8 mouse cellular contexts compared by ENCODE assay signal in genomic region chr1:165460360-165460800, GRCm38 (mm10). TPM values are rescaled to one million over a fixed set of nuclear protein-coding genes. Genes with fewer than 3 reads are reported as not detected.
DNase-seq lines count a peak whose midpoint lies in the region; ATAC-seq and TF ChIP-seq lines count a peak whose summit lies in the region.

Dcaf6 (minus strand) TSS chr1:165460475.
Mpc2 (plus strand) TSS chr1:165460637.

- peak; percentile 93 for ATAC-seq in embryonic facial prominence, embryonic 14.5 days (ENCODE audit: low read depth)
- ATAC-seq in limb, embryonic 13.5 days (ENCODE audit: low FRiP score, low read depth): peak; percentile 93
- peak; percentile 97 for ATAC-seq in midbrain, embryonic 16.5 days

- TF ChIP-seq CTCF in heart, adult 2 months (IDR thresholded peaks at IDR 0.05): peak; percentile 20; the same call in 1 of the 2 replicates

- no peaks in the 10 kb centered on the region for H3K27me3 ChIP-seq in embryonic facial prominence, embryonic 14.5 days (replicated peaks; ENCODE audit: control insufficient read depth, insufficient read depth, low read length)
- no peaks in the 10 kb centered on the region for H3K27me3 ChIP-seq in heart, adult 2 months (ENCODE audit: control insufficient read depth, insufficient read depth, low read length)
- no peaks in the 10 kb centered on the region for H3K27me3 ChIP-seq in limb, embryonic 13.5 days
- H3K27me3 ChIP-seq in midbrain, embryonic 16.5 days (ENCODE audit: control insufficient read depth, insufficient read depth, low read depth, low read length): no peaks in the 10 kb centered on the region

- H3K9me3 ChIP-seq in embryonic facial prominence, embryonic 14.5 days (ENCODE audit: control insufficient read depth, low read length): no peaks in the 10 kb centered on the region
- no peaks in the 10 kb centered on the region for H3K9me3 ChIP-seq in limb, embryonic 13.5 days
- no peaks in the 10 kb centered on the region for H3K9me3 ChIP-seq in midbrain, embryonic 16.5 days (replicated peaks; ENCODE audit: control insufficient read depth, low read length, poor library complexity, severe bottlenecking)

- H3K4me1 ChIP-seq in embryonic facial prominence, embryonic 14.5 days (ENCODE audit: control insufficient read depth, insufficient read depth, low read length): peaks cover 11% of the 10 kb centered on the region
- peaks cover 2% of the 10 kb centered on the region; the same call in 1 of the 2 replicates for H3K4me1 ChIP-seq in heart, adult 2 months (ENCODE audit: control insufficient read depth, insufficient read depth, low read length)
- H3K4me1 ChIP-seq in limb, embryonic 13.5 days: peaks cover 18% of the 10 kb centered on the region
- peaks cover 21% of the 10 kb centered on the region for H3K4me1 ChIP-seq in midbrain, embryonic 16.5 days (ENCODE audit: control insufficient read depth, insufficient read depth, low read length)

- H3K4me2 ChIP-seq in embryonic facial prominence, embryonic 14.5 days (ENCODE audit: low read depth, low read length): peak within 1 kb of the TSS; percentile 82
- peak within 1 kb of the TSS; percentile 82 for H3K4me2 ChIP-seq in limb, embryonic 13.5 days (replicated peaks)
- H3K4me2 ChIP-seq in midbrain, embryonic 16.5 days (ENCODE audit: low read length): peak within 1 kb of the TSS; percentile 82

- DNase-seq in 3T3-L1 (ENCODE audit: low read depth, low spot score): peak; percentile 96
- peak; percentile 100 for DNase-seq in adrenal gland, postnatal 4 days (ENCODE audit: low spot score in 2 of 2)
- DNase-seq in embryonic facial prominence, embryonic 14.5 days (ENCODE audit: low spot score): peak; percentile 99
- peak; percentile 99 to 100 for DNase-seq in heart, adult 2 months
- DNase-seq in kidney, adult 8-10 months: peak; percentile 98 to 99
- peak; percentile 100 for DNase-seq in spleen, postnatal 10 days (ENCODE audit: low spot score in 2 of 2)

- H3K27ac ChIP-seq in embryonic facial prominence, embryonic 14.5 days (replicated peaks; ENCODE audit: low read depth, low read length): peak within 1 kb of the TSS; percentile 95
- H3K27ac ChIP-seq in heart, adult 2 months: peak within 1 kb of the TSS; percentile 97
- H3K27ac ChIP-seq in limb, embryonic 13.5 days: peak within 1 kb of the TSS; percentile 94
- peak within 1 kb of the TSS; percentile 98 for H3K27ac ChIP-seq in midbrain, embryonic 16.5 days (ENCODE audit: low read length)

- under 1% methylated on average over 21 of the region's 37 CpGs for WGBS in embryonic facial prominence, embryonic 14.5 days
- under 1% methylated on average over 34 of the region's 37 CpGs for WGBS in heart, adult 2 months
- under 1% methylated on average over 36 of the region's 37 CpGs for WGBS in limb, embryonic 13.5 days
- WGBS in midbrain, embryonic 16.5 days: under 1% methylated on average over 34 of the region's 37 CpGs

- no peak for TF ChIP-seq EP300 in heart, adult 2 months (IDR thresholded peaks at IDR 0.05; ENCODE audit: insufficient read depth, low read depth, low read length)

- peak within 1 kb of the TSS; percentile 85 for H3K9ac ChIP-seq in embryonic facial prominence, embryonic 14.5 days (ENCODE audit: low read depth, low read length)
- peak within 1 kb of the TSS; percentile 88 for H3K9ac ChIP-seq in heart, adult 2 months (ENCODE audit: low read depth, low read length)
- peak within 1 kb of the TSS; percentile 85 for H3K9ac ChIP-seq in limb, embryonic 13.5 days
- H3K9ac ChIP-seq in midbrain, embryonic 16.5 days (ENCODE audit: low read depth, low read length): peak within 1 kb of the TSS; percentile 85

- peaks cover 2% of the 10 kb centered on the region for H3K79me2 ChIP-seq in heart, adult 2 months (replicated peaks; ENCODE audit: control insufficient read depth, insufficient read depth, low read length)

- no peaks in the 10 kb centered on the region for H3K36me3 ChIP-seq in embryonic facial prominence, embryonic 14.5 days (ENCODE audit: control insufficient read depth, insufficient read depth, low read length)
- no peaks in the 10 kb centered on the region for H3K36me3 ChIP-seq in heart, adult 2 months (ENCODE audit: control insufficient read depth, insufficient read depth, low read length)
- no peaks in the 10 kb centered on the region for H3K36me3 ChIP-seq in limb, embryonic 13.5 days
- H3K36me3 ChIP-seq in midbrain, embryonic 16.5 days (ENCODE audit: control insufficient read depth, insufficient read depth, low read length): no peaks in the 10 kb centered on the region

- TF ChIP-seq POLR2A in heart, adult 2 months (IDR thresholded peaks at IDR 0.05; ENCODE audit: insufficient read depth, low read depth, low read length): peak; percentile 90

- intact Hi-C loops in heart, adult 2 months (cut with DNase I): loop anchor here (2.0 to 10.0 kb wide), 4 partner anchors 182 to 914 kb away; partner anchors contain the start of genes Pou2f1, Tada1 and Tiprl

- H3K4me3 ChIP-seq in embryonic facial prominence, embryonic 14.5 days (ENCODE audit: low read depth, low read length): peak within 1 kb of the TSS; percentile 97
- H3K4me3 ChIP-seq in heart, adult 2 months: peak within 1 kb of the TSS; percentile 65
- H3K4me3 ChIP-seq in limb, embryonic 13.5 days: peak within 1 kb of the TSS; percentile 93
- H3K4me3 ChIP-seq in midbrain, embryonic 16.5 days (ENCODE audit: low read depth, low read length): peak within 1 kb of the TSS; percentile 97

RNA-seq across cellular contexts. Expression of gene Dcaf6, which starts in this region (rescaled TPM):
- 10 to 100 TPM; 40.9 to 42.9 TPM for total RNA-seq in adrenal gland, postnatal 4 days (2021)
- polyA plus RNA-seq in embryonic facial prominence, embryonic 14.5 days (2014; fragmentation: Nextera tagmentation; extraction: Ambion mirVana): 18.8 and 20.9 TPM in 2 replicates
- 100 to 1,000 TPM in 1 of 2 experiments, 10 to 100 TPM in 1; 93.6 to 112 TPM for total RNA-seq in heart, adult 2 months (2021)
- 43.3 and 69.8 TPM in 2 replicates for polyA plus RNA-seq in heart, adult 2 months (2012; rRNA removed)
- 13.7 and 15.9 TPM in 2 replicates for polyA plus RNA-seq in limb, embryonic 13.5 days (2015; fragmentation: Nextera tagmentation; extraction: Ambion mirVana)
- polyA plus RNA-seq in midbrain, embryonic 16.5 days (2015; fragmentation: Nextera tagmentation; extraction: Ambion mirVana): 17.6 and 19.4 TPM in 2 replicates

RNA-seq across cellular contexts. Expression of gene Mpc2, which starts in this region (rescaled TPM):
- total RNA-seq in adrenal gland, postnatal 4 days (2021): 100 to 1,000 TPM; 113 to 122 TPM
- 155 and 169 TPM in 2 replicates for polyA plus RNA-seq in embryonic facial prominence, embryonic 14.5 days (2014; fragmentation: Nextera tagmentation; extraction: Ambion mirVana)
- 100 to 1,000 TPM; 547 to 629 TPM for total RNA-seq in heart, adult 2 months (2021)
- polyA plus RNA-seq in heart, adult 2 months (2012; rRNA removed): 253 and 315 TPM in 2 replicates
- 139 and 149 TPM in 2 replicates for polyA plus RNA-seq in limb, embryonic 13.5 days (2015; fragmentation: Nextera tagmentation; extraction: Ambion mirVana)
- 208 and 215 TPM in 2 replicates for polyA plus RNA-seq in midbrain, embryonic 16.5 days (2015; fragmentation: Nextera tagmentation; extraction: Ambion mirVana)

Comparison
In these comparisons a context has a peak if more than half of its experiments do, and no peak if none do; other contexts are left out.
1. Peak in every context shown above with its lines: DNase-seq, ATAC-seq, H3K4me3 ChIP-seq and H3K27ac ChIP-seq.
2. RNA of gene Mpc2 (total RNA-seq): 547 to 629 TPM in heart, adult 2 months; 113 to 122 TPM in adrenal gland, postnatal 4 days; every median in the first group is over 4 times any median in the second.